9 mouse cellular contexts compared by ENCODE assay signal in the genomic region with DNA sequence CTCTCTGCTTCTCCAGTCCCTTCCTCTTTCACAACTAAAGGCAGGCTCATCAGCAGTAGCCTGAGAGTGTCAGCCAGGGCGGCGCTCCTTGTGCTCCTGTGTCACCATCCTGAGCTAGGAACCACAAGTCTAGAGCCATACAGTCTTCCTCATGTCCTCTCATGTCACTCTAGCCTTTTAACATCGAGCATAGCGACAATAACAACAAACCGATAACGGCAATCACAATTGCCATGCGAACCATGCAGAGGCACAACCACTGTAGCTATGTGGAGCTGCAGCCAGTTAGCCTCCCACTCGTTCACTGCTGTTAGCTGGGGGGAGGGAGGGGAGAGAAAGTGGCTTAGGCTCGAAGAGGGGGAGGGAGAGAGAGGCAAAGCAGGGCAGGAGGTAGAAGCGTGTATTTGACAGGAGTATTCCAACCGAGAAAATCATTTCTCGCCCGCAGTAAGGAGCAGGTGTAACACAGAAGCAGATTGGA. TPM values are rescaled to one million over a fixed set of nuclear protein-coding genes. Genes with fewer than 3 reads are reported as not detected.
DNase-seq lines count a peak whose midpoint lies in the region; ATAC-seq lines count a peak whose summit lies in the region.
"Had no signal": no experiment of that assay in that cellular context is flagged by ENCODE, and none has a peak within 500 bp of the region (broad histone marks: within the 10 kb centered on the region; RNA-seq: fewer than 3 reads in every experiment).

No protein-coding gene starts in this region.

- DNase-seq in adrenal gland, adult 2 months: peak; percentile 21
- no peak for DNase-seq in adrenal gland, postnatal 4 days (ENCODE audit: low spot score in 2 of 2)
- DNase-seq in layer of hippocampus, adult 9-10 months (ENCODE audit: low spot score): peak; percentile 33
- no peak for DNase-seq in kidney, adult 8-10 months
- no peak for DNase-seq in thymus, postnatal 10 days (ENCODE audit: low spot score in 2 of 2)
- no peak for DNase-seq in thymus, adult 18-20 months
- DNase-seq: liver had no signal

- peak overlapping the region; percentile 12; the same call in 1 of the 2 replicates for H3K27ac ChIP-seq in forebrain, embryonic 16.5 days (ENCODE audit: low read length)
- peak overlapping the region; percentile 6 for H3K27ac ChIP-seq in midbrain, embryonic 16.5 days (ENCODE audit: low read length)

- H3K4me2 ChIP-seq in forebrain, embryonic 16.5 days (ENCODE audit: low read length): no peak overlapping the region
- no peak overlapping the region for H3K4me2 ChIP-seq in midbrain, embryonic 16.5 days (ENCODE audit: low read length)

- no peaks in the 10 kb centered on the region for H3K9me3 ChIP-seq in forebrain, embryonic 16.5 days (ENCODE audit: control insufficient read depth, low read length)
- no peaks in the 10 kb centered on the region for H3K9me3 ChIP-seq in midbrain, embryonic 16.5 days (replicated peaks; ENCODE audit: control insufficient read depth, low read length, poor library complexity, severe bottlenecking)

- WGBS in forebrain, embryonic 16.5 days: 60% methylated on average over 13 of the region's 13 CpGs
- 55% methylated on average over 13 of the region's 13 CpGs for WGBS in midbrain, embryonic 16.5 days

- H3K4me3 ChIP-seq in forebrain, embryonic 16.5 days (replicated peaks; ENCODE audit: low read length): no peak overlapping the region
- H3K4me3 ChIP-seq in midbrain, embryonic 16.5 days (ENCODE audit: low read depth, low read length): no peak overlapping the region

- no peaks in the 10 kb centered on the region for H3K36me3 ChIP-seq in forebrain, embryonic 16.5 days (ENCODE audit: control insufficient read depth, insufficient read depth)
- no peaks in the 10 kb centered on the region for H3K36me3 ChIP-seq in midbrain, embryonic 16.5 days (ENCODE audit: control insufficient read depth, insufficient read depth, low read length)

- H3K27me3 ChIP-seq in forebrain, embryonic 16.5 days (replicated peaks; ENCODE audit: control insufficient read depth, insufficient read depth, low read length): no peaks in the 10 kb centered on the region
- no peaks in the 10 kb centered on the region for H3K27me3 ChIP-seq in midbrain, embryonic 16.5 days (ENCODE audit: control insufficient read depth, insufficient read depth, low read depth, low read length)

- peak; percentile 54; the same call in 1 of the 2 replicates for ATAC-seq in forebrain, embryonic 16.5 days
- peak; percentile 78; the same call in 1 of the 2 replicates for ATAC-seq in midbrain, embryonic 16.5 days

- H3K9ac ChIP-seq in forebrain, embryonic 16.5 days (replicated peaks; ENCODE audit: low read depth, low read length): peak overlapping the region; percentile 10; the same call in 1 of the 2 replicates
- no peak overlapping the region for H3K9ac ChIP-seq in midbrain, embryonic 16.5 days (ENCODE audit: low read depth, low read length)

- peaks cover 4% of the 10 kb centered on the region; the same call in 1 of the 2 replicates for H3K4me1 ChIP-seq in forebrain, embryonic 16.5 days (replicated peaks; ENCODE audit: control insufficient read depth, insufficient read depth, low read length)
- H3K4me1 ChIP-seq in midbrain, embryonic 16.5 days (ENCODE audit: control insufficient read depth, insufficient read depth, low read length): peaks cover 13% of the 10 kb centered on the region

RNA-seq across cellular contexts. Expression of gene Xpr1, which starts 25.3 kb away (rescaled TPM):
- 10 to 100 TPM; 36.4 to 46.6 TPM for total RNA-seq in adrenal gland, adult 2 months (2021)
- polyA plus RNA-seq in adrenal gland, adult 2 months (2012; rRNA removed): 5.1 and 7.5 TPM in 2 replicates
- 10 to 100 TPM; 59.4 to 60.4 TPM for total RNA-seq in adrenal gland, postnatal 4 days (2021)
- polyA plus RNA-seq in forebrain, embryonic 16.5 days (2015; fragmentation: Nextera tagmentation; extraction: Ambion mirVana): 65.8 and 92.5 TPM in 2 replicates
- polyA plus RNA-seq in midbrain, embryonic 16.5 days (2015; fragmentation: Nextera tagmentation; extraction: Ambion mirVana): 57.4 and 72.4 TPM in 2 replicates

Comparison
In these comparisons a context has a peak if more than half of its experiments do, and no peak if none do; other contexts are left out.
1. DNase-seq: peak in adrenal gland, adult 2 months (single experiment) and layer of hippocampus, adult 9-10 months (single experiment); none in adrenal gland, postnatal 4 days (0 of 2), kidney, adult 8-10 months (0 of 2), thymus, postnatal 10 days (0 of 2) and thymus, adult 18-20 months (0 of 2).